Mouse (Mus musculus) midbrain, embryonic 15.5 days (tissue): Measurements from ENCODE around the gene Slc2a12. TPM values are rescaled to one million over a fixed set of nuclear protein-coding genes. Genes with fewer than 3 reads are reported as not detected.

Experiments used
- ATAC-seq: fragments of 200-750 bp; cut with Nextera tagmentation; replicated peaks from 2 replicates; pipeline ENCODE4 v1.8.0; 2017; ENCODE audit warnings: moderate TSS enrichment
- H3K27ac ChIP-seq: fragments of 300-500 bp; sonication (generic); 2 replicates; pipeline ENCODE4 v1.5.1; 2015; ENCODE audit warnings: mild to moderate bottlenecking, inconsistent platforms
- H3K27me3 ChIP-seq: fragments of 300-500 bp; sonication (generic); replicated peaks from 2 replicates; pipeline ENCODE4 v1.6.1; 2015; ENCODE audit warnings: inconsistent platforms
- H3K36me3 ChIP-seq: fragments of 300-500 bp; sonication (generic); replicated peaks from 2 replicates; pipeline ENCODE4 v1.6.1; 2015; ENCODE audit warnings: inconsistent platforms
- H3K4me1 ChIP-seq: fragments of 300-500 bp; sonication (generic); 2 replicates; pipeline ENCODE4 v1.6.1; 2015; ENCODE audit warnings: inconsistent platforms
- H3K4me2 ChIP-seq: fragments of 300-500 bp; sonication (generic); 2 replicates; pipeline ENCODE4 v1.6.1; 2015; ENCODE audit warnings: inconsistent platforms, mild to moderate bottlenecking, moderate library complexity
- H3K4me3 ChIP-seq: fragments of 300-500 bp; sonication (generic); 2 replicates; pipeline ENCODE4 v1.5.1; 2015; ENCODE audit warnings: mild to moderate bottlenecking, inconsistent platforms
- H3K9ac ChIP-seq: fragments of 300-500 bp; sonication (generic); 2 replicates; pipeline ENCODE4 v1.6.1; 2015; ENCODE audit warnings: mild to moderate bottlenecking, inconsistent platforms
- H3K9me3 ChIP-seq: fragments of 300-500 bp; sonication (generic); 2 replicates; pipeline ENCODE4 v1.6.1; 2016; ENCODE audit warnings: inconsistent platforms
- WGBS: fragments of 180-500 bp; shearing (Covaris S2); methylation state at CpG from one replicate; pipeline ENCODE4 v1.1.7; 2015; ENCODE audit warnings: mixed read lengths; 5-methylcytosine and 5-hydroxymethylcytosine counted together
- polyA plus RNA-seq: library from polyadenylated mRNA; unstranded; fragments of >200 nt; fragmentation: Nextera tagmentation; extraction: Ambion mirVana; gene quantifications from 2 replicates; pipeline ENCODE4 v1.2.1, GENCODE M21; 2015

Gene Slc2a12
- polyA plus RNA-seq, 1 experiment from 2014 or later, result 6.2 TPM

DNA sequence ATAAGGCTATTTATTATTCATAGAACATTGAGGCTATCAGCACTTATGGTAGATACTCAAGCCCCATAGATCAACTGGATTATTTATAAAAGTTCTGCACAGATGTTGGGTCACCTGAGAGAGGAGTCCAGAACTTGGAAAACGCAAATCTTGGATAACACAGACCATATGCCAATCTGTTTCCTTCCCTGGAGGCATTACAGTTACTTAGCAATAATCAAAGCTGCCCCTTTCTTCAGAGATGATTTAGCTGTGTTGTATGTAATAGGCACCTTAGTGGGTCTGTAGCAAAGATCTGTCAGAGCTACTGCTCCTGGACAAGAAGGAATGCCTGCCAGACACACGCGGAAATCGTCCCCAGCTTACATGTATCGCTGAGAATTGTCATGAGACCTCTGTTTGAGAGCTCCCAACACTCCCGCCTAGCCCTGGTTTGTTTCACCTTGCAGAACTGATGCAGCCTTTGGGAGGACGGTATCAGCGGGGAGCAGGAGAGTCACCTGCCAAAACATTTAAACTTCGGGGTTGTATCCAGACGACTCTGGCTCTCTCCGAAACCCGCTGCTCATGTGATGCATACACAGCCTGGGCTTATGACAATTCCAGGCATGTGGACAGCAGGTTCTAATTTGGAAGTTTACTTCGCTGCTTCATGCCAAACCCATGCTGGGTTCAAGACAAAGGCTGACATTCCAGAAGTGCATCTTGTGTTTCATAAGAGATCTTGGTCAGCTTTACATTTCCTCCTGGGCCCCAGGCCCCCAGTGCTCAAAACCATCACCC, 31.2 kb downstream of the Slc2a12 start:
- Histone ChIP-seq H3K27ac (no peak overlapping the region), H3K27me3 (no peaks in the 10 kb centered on the region), H3K4me2 (no peak overlapping the region), H3K9ac (no peak overlapping the region), H3K9me3 (no peaks in the 10 kb centered on the region), H3K36me3 (no peaks in the 10 kb centered on the region), H3K4me3 (no peak overlapping the region), H3K4me1 (no peaks in the 10 kb centered on the region)
- 68% methylated on average over 13 of the region's 13 CpGs for WGBS
- ATAC-seq, result no peak

DNA sequence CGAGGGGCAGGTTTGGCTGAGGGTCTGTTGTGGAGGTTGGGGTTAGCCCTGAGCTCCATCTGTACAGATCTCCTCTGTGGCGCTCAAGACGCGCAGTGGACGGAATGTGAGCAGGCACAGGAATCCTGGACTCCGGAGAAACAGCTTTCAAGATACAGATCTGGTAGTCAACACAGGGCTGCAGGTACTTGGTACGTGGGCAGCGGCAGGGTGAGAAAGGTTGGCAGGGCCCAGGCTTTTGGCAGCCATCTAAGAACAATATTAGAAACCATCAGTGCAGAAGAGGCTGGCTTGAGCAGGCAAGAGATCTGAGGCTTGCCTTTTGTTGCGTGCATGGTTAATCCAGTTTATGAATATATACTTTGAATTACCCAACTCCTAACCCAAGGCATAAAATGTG, 51.4 kb downstream of the Slc2a12 start:
- WGBS, result 95% methylated on average over 9 of the region's 9 CpGs
- H3K27ac ChIP-seq, result no peak overlapping the region
- H3K36me3 ChIP-seq, result no peaks in the 10 kb centered on the region
- H3K4me3 ChIP-seq, result no peak overlapping the region
- H3K4me2 ChIP-seq, result no peak overlapping the region
- H3K4me1 ChIP-seq, result no peaks in the 10 kb centered on the region
- no peak for ATAC-seq
- H3K9me3 ChIP-seq, result no peaks in the 10 kb centered on the region
- no peak overlapping the region for H3K9ac ChIP-seq
- no peaks in the 10 kb centered on the region for H3K27me3 ChIP-seq

DNA sequence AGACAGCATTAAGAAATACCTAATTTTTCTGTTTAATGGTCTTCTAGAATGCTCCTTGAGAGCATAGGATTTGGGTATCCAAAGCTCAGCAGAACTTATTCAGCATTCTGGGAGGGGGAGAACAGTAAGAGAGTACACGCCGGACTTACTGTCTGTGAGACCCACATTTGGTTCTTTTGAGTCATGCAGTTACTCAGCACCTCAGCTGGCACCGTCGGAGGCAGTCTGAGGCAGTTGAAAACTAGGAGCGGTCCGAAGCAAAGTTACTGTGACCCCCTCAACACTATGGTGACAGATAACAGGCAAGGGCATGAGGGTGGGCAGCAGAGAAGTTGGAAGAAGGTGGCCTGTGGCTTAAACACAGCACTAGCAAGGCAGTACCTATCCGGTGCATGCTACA, 52.1 kb downstream of the Slc2a12 start:
- WGBS, result 88% methylated on average over 7 of the region's 7 CpGs
- ATAC-seq, result no peak
- no peak overlapping the region for H3K27ac ChIP-seq

DNA sequence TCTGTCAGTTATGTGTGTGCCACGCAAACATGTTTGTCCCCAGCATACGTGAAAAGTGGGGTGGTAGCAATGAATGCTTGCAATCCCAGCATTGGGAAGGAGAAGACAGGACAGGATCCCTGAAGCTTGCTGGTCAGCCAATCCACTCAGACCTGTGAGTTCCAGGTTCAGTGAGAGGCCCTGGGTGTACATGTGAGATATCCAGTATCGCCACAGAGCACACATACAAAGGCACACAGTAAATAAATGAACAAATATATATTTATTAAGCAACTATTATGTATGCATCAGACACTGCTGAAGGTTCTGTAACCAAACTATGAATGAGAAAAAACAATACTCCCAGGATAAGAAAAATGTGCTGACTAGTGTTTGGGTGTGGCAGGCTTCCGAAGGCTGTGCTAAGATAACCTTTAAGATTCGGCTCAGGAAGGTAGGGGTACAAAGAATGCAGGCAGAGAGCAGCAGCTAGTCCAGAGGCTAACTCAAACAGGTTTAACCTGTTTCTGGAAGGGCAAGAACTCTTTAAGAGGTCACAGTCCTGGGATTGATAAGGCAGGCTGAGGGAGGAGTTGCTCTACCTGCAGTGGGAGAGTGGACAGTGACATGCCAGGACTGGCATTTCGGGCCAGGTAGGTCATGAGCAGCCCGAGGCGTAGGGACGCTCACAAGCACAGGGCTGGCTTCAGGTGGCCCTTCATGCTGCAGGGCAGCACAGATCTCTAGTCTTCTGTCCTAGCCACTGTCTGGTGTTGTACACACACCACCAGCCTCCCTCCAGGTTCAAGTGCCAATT, 53.5 kb downstream of the Slc2a12 start:
- H3K4me3 ChIP-seq, result no peak overlapping the region
- H3K27ac ChIP-seq, result no peak overlapping the region
- no peaks in the 10 kb centered on the region for H3K36me3 ChIP-seq
- H3K4me2 ChIP-seq, result no peak overlapping the region
- H3K4me1 ChIP-seq, result no peaks in the 10 kb centered on the region
- no peak for ATAC-seq
- no peak overlapping the region for H3K9ac ChIP-seq
- no peaks in the 10 kb centered on the region for H3K9me3 ChIP-seq
- H3K27me3 ChIP-seq, result no peaks in the 10 kb centered on the region
- 93% methylated on average over 9 of the region's 9 CpGs for WGBS

More for the DNA sequence above, 52.1 kb downstream of the Slc2a12 start:
- no peaks in the 10 kb centered on the region for H3K4me1 ChIP-seq
- no peaks in the 10 kb centered on the region for H3K9me3 ChIP-seq
- no peaks in the 10 kb centered on the region for H3K27me3 ChIP-seq
- H3K4me3 ChIP-seq, result no peak overlapping the region
- no peaks in the 10 kb centered on the region for H3K36me3 ChIP-seq
- H3K9ac ChIP-seq, result no peak overlapping the region
- H3K4me2 ChIP-seq, result no peak overlapping the region

DNA sequence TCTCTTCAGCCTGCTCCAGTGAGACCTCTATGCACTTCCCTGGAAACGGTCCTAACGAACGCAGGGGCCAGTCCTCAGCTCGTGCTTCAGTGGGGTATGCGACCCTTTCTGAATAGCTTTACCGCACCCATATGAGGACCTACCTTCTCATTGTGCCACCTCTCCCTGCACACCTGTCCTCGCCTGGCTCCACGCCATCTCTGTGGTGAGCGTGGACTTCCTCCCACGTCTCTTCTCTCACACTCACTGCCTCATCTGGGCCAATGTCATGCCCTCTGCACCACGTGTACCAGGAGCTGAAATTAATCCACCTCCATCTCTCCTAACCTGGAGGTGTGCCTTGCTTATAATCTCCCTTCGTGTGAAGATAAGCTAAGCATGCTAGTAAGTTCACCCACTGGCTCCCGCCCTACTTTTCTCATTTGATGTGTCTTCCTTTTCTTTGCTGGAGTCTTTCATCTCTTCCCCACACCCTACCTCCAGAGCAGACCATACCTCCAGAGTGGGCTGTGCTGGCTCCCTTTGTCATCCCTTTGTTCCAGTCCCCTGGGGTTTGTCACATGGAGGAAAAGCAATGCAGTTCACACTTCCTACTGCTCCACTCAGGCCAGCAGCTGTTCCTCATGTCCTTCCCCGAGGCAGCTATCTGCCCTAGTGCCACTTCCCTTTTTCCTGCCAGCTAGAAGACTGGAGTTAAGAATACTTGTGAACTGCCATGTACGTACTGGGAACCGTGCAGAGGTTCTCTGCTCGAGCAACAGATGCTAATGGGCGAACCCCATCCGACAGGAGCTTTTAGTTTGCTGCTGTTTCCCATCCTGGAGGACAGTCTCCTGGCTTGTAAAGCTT, 54.9 kb downstream of the Slc2a12 start:
- H3K9ac ChIP-seq, result no peak overlapping the region
- 0 out of 2 replicates have a peak, but pooled peaks have one; percentile 16 for ATAC-seq
- no peak overlapping the region for H3K27ac ChIP-seq
- no peaks in the 10 kb centered on the region for H3K4me1 ChIP-seq
- no peaks in the 10 kb centered on the region for H3K27me3 ChIP-seq
- H3K9me3 ChIP-seq, result no peaks in the 10 kb centered on the region
- WGBS, result 80% methylated on average over 19 of the region's 19 CpGs
- no peak overlapping the region for H3K4me2 ChIP-seq
- no peaks in the 10 kb centered on the region for H3K36me3 ChIP-seq
- H3K4me3 ChIP-seq, result no peak overlapping the region

DNA sequence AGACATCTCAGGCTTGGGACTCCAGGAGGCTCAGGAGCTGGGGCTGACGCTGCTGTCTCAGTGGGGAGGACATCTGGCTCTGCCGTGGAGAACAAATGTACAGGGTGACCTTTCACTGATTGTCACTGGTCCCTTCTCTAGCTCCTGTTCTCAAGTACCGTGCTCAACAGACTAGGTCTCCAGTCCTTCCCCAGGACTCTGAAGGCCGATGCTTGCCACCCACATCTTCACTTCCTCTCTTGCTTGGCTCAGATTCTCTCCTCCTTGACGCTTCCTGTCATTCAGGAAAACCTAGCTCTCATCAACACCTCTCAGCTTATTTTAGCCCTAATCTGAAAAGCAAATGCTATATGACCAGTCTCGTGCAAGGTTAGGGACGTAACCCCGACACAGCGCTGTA, 56.0 kb downstream of the Slc2a12 start:
- Histone ChIP-seq H3K4me3 (no peak overlapping the region), H3K9ac (no peak overlapping the region), H3K27me3 (no peaks in the 10 kb centered on the region), H3K36me3 (no peaks in the 10 kb centered on the region), H3K4me1 (no peaks in the 10 kb centered on the region), H3K9me3 (no peaks in the 10 kb centered on the region), H3K27ac (no peak overlapping the region), H3K4me2 (no peak overlapping the region)
- ATAC-seq, result no peak
- 88% methylated on average over 9 of the region's 9 CpGs for WGBS

DNA sequence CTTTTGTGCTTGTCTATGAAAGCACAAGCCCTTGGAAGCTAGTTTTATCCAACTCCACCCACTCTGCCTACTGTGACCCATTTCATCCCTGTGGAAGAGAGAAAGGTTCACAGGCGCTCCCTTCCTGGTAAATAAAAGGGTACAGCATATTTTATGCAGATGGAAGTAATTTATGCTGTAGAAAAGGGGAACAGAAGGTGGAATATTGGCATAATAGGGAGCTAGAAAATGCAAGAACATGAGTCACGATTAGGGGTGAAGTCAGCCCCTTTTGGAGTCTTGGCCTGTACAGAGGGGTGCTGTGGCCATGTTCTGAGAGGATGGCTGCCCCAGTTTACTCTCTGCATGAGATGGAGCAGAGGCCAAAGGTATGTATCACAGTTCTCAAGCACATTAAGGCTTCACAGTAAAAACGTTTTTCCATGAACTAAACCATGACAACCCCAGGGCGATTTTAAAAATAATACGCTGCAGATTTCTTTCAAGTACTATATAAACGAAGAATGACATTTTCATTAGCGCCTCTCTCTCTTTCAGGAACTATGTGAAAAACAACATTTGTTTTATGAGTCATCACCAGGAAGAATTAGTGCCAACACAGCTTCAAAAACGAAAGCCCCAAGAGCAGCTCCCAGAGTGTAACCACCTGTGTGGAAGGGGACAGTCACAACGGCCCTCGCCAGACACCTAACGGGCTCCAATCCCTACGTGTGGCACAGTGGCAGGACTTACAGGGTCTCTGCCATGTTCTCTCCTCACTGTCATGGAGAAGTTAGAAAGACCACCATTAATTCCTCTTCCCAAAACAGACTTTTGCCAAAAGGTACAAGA, 56.9 kb downstream of the Slc2a12 start:
- Histone ChIP-seq H3K27ac (no peak overlapping the region), H3K4me2 (no peak overlapping the region), H3K9me3 (no peaks in the 10 kb centered on the region), H3K4me3 (no peak overlapping the region), H3K9ac (no peak overlapping the region), H3K36me3 (peaks cover 4% of the 10 kb centered on the region; the same call in 1 of the 2 replicates), H3K4me1 (no peaks in the 10 kb centered on the region), H3K27me3 (no peaks in the 10 kb centered on the region)
- ATAC-seq, result no peak
- WGBS, result 82% methylated on average over 12 of the region's 12 CpGs

DNA sequence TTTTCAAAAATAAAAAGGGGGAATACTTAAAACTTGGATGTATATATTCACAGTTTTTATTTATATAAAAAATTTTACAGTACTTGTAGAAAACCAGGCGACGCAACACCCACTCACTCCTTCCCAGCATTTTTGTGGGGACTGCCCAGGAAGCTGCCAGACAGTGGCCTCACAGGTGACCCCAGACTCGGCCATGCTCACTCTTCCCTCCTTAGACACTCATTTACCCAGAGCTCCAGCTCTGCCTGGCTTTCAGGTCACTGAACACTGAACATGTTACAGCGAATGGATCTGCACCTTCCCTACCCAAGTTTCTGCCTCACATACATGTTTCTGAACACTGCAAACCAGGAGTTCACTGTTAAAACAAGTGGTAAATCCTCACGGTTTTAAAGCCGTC, 59.0 kb downstream of the Slc2a12 start:
- H3K36me3 ChIP-seq, result peaks cover 12% of the 10 kb centered on the region

DNA sequence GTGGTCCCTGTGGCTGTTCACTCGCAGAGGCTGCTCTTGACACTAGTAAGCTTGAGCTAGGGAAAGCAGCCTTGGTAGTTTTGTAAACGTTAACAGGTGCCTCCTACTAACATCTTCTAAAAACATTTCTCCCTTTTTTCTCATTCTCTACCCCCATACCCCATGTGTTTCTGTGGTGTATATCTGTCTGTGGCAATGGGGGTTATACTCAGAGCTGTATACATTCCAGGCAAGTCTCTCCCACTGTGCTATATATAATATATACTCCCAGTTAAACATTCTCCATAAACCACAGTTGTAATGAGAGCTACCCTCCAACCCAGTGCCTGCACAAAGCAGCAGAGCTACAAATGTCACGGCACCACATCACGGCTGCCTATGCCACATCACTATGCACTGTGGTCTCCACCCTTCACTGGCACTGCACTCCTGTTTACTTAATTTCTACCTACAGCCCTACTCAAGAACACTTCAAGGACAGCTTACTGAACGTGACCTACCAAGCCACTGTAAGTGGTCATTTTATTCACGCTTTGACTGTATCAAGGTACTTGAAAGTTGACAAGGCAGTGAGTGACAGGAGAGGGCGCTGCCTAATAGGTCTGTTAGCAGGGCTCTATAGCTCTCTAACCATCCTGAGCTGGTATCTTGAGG, 63.5 kb downstream of the Slc2a12 start:
- no peak overlapping the region for H3K9ac ChIP-seq
- no peak overlapping the region for H3K27ac ChIP-seq
- H3K36me3 ChIP-seq, result peaks cover 16% of the 10 kb centered on the region
- WGBS, result 87% methylated on average over 7 of the region's 7 CpGs
- no peak overlapping the region for H3K4me2 ChIP-seq
- H3K9me3 ChIP-seq, result no peaks in the 10 kb centered on the region
- H3K27me3 ChIP-seq, result no peaks in the 10 kb centered on the region
- ATAC-seq, result no peak
- H3K4me1 ChIP-seq, result no peaks in the 10 kb centered on the region
- no peak overlapping the region for H3K4me3 ChIP-seq

More for the DNA sequence above, 59.0 kb downstream of the Slc2a12 start:
- Histone ChIP-seq H3K9ac (no peak overlapping the region), H3K4me1 (no peaks in the 10 kb centered on the region), H3K4me2 (no peak overlapping the region), H3K9me3 (no peaks in the 10 kb centered on the region), H3K4me3 (no peak overlapping the region), H3K27ac (no peak overlapping the region), H3K27me3 (no peaks in the 10 kb centered on the region)
- 88% methylated on average over 6 of the region's 6 CpGs for WGBS
- ATAC-seq, result no peak

DNA sequence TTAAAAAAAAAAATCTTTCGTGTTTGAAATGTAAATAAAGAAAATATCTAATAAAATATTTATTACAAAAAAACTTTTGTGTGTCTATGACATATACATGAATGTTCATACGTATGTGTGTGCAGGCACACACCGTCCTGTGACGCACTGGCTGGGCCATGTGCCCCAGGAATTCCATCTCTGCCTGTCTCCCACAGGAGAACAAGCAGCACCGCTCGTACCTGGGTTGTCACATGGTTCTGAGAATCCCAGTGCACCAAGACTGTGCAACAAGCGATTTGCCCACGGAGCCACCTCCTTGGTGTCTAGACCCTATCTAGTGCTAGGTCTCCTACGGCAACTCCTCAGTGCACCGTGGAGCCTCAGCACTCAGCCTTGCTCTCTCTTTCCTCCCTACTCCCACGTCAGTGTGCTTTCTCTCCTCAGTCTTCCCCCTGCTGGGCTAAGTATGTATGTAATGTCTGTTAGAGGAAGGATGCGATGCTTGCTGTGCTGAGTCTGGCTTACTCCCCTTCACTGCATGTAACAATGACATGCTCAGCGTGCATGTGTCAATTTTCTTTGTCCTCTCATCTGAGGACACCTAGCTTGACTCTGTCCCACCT, 65.5 kb downstream of the Slc2a12 start:
- H3K36me3 ChIP-seq, result peaks cover 16% of the 10 kb centered on the region
- WGBS, result 80% methylated on average over 13 of the region's 13 CpGs
- H3K4me1 ChIP-seq, result no peaks in the 10 kb centered on the region
- no peaks in the 10 kb centered on the region for H3K27me3 ChIP-seq
- H3K9me3 ChIP-seq, result no peaks in the 10 kb centered on the region
- no peak overlapping the region for H3K9ac ChIP-seq
- no peak overlapping the region for H3K4me3 ChIP-seq
- no peak overlapping the region for H3K27ac ChIP-seq
- ATAC-seq, result peak; percentile 49
- no peak overlapping the region for H3K4me2 ChIP-seq

DNA sequence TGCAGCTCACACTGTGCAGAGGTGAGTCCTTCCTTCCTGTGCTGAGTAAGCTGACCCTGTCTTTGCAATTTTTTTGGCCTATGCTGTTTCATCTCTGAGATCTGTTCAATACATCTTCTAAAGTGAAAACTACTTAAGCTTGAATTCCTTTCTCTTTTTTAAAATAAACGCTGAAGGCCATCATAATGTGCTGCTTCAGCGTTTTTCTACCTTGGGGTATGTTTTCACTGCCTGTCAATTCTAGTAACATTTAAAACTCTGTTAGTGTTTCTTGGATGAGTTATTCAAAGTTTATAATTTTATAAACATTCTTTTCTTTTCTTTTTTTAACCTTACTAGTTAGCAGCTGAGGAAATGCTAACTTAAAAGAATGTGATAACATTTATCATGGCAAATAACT, 68.1 kb downstream of the Slc2a12 start:
- no peak overlapping the region for H3K4me3 ChIP-seq
- H3K9ac ChIP-seq, result no peak overlapping the region
- no peaks in the 10 kb centered on the region for H3K4me1 ChIP-seq
- no peak overlapping the region for H3K4me2 ChIP-seq
- no peak overlapping the region for H3K27ac ChIP-seq
- peaks cover 7% of the 10 kb centered on the region; the same call in 1 of the 2 replicates for H3K36me3 ChIP-seq
- 88% methylated on average over 2 of the region's 2 CpGs for WGBS
- no peaks in the 10 kb centered on the region for H3K9me3 ChIP-seq
- no peaks in the 10 kb centered on the region for H3K27me3 ChIP-seq
- ATAC-seq, result no peak
